Mouse (Mus musculus) right cerebral cortex, postnatal 4 days (tissue): ENCODE measurements around the gene Ttll11.

Experiments used
- DNase-seq: peaks from one replicate; pipeline ENCODE4 v3.0.0-alpha.2; 2022

Gene Ttll11

DNA sequence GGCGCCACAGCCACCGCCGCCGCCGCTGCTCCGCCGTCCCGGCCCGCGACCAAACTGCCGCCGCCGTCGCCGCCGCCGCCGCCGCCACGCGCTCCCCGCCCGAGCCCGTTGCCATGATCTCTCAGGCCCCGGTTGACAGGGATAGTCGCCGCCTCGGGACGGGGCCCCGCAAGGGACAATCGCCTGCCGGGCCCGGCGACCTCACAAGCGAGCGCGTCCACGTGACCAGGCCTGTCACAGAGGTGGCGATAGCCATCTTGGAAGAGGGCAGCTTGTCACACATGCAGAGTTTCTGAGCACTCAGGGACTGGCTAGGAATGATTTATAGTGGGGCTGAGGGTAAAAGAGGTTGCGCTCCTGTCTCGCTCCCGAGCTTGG lies at the start of gene Ttll11:
TSS of gene Ttll11 (minus strand) at position 270 of the 378 bp plus-strand sequence.
- DNase-seq = peak; percentile 86

DNA sequence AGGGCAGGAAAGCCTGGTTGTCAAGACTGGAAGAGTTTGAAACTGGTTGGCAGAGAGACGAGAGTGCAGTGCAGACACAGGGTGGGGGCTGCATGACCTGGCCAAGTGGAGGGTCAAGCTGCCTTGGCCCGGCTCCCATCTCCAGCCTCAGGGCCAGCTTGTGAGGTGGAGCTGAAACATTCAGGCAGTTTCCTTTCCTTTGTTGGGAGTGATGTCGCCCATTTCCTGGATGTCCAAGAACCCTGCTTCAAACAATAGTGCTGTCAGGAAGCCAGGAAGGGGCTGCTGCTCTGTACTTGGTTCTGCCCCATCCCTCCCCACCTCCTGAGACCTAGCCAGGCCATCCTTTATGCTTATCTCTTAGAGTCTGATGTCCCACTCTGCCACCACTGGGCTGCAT lies 43.6 kb upstream of the Ttll11 start:
- DNase-seq = no peak

DNA sequence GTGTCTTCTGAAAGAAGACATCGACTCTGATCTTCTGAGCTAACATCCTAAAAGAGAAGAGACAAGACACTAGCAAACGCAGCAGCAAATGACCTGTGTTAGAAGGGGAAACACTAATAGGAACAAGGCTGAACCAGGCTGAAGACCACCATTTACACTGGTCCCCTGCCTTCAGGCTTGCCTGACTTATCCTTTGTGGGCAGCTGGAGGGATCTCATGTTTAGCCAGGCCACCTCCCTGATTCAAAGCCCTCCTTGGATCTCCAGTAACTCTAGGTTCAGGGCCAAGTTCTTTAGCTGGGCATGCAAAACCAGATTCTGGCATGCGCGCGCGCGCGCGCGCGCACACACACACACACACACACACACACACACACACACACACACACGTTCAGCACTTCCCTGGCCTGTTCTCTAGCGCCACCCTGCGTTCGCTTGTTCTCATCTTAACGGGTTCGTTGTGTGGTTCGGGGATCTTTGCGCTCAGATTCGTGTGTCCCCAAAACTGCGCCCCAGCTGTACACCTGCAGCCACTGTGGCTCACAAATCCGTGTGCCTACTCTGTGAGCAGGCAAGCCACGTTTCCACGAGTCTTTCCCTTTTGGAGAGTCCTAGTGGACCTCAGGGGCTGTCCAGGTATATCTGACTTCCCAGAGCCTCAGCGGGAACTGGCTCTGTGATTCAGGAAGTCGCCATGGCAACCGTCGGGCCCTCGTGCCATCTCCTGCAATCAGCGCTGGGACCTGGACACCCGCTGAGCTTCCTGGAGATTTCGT lies 41.9 kb upstream of the Ttll11 start:
- DNase-seq = peak; percentile 99

DNA sequence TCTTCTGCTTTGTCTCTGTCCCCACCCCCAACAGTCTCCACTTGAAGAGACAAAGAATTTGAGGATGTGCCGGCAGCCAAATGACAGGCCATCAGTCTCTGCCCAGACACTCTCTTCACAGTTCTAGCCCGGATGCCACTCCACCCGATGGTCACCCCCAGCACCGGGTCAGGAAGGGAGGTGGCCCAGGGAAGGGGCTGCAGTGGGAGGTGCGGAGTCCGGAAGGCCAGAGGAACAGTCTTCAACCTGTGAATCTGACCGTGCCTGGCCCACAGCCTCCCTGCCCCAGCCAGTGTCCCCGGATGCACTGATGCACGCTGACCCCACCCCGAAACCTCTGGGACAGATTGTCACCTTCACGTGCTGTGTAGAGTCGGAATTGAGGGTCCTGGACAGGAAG lies 33.3 kb upstream of the Ttll11 start:
- DNase-seq = no peak

DNA sequence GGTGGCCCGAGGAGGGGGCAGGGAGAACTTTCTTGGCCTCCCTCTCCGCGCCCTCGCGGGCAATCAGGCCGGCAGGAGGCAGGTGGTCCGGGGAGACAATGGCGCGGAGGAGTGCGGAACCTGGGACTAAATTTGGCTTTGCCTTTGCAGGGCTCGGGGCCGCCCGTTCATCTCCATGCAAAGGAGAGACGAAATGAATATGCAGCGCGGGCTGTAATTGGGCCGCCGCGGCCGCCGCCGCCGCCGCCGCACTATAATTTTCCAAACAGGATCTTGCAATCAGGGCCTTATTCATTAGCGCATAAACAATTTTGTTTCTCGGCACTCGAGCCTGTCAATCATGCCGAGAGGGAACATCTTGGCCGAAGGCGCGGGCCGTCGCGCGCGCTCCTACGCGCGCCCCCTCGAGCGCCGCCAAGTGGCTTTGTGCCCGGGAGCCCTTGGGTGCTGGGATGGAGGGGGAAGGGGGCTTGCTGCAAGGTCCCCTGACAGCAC lies 31.7 kb upstream of the Ttll11 start:
- DNase-seq = peak; percentile 66

DNA sequence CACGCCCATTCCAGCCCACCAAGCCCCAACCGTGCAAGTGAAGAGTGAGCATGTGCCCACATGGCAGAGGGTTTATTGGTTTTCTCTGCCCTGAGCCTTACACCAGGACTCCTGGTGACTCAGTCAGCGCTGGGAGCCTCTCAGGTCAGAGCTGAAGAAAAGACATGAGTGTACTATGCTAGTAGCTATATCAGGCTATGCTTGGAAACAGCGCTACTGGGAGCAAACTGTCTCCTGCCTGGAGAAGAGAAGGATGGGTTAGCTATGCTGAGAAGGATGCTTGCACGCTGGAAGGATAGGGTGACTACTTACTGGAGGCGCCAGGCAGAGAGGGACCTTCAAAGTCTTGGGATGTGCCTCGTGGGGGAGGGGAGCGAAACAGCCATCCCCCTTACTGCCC lies 30.9 kb upstream of the Ttll11 start:
- no peak for DNase-seq

DNA sequence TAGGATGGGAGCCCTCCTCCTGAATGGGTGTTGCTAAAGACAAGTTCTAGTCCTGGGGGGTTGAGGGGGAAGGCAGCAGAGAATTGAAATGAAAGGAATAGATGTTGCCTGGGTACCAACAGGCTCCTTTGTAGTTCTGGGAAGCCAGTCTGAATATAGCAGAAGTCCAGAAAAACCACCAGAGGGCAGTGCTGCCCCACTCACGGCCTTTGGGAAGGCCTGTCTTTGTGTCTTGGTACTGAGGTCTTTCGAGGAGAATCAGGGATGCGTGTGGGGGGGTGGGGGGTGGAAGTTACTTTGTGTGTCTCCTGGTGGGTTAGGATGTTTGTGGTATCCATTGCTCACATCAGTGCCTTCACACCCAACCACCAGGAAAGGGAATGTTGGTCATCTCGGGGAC lies 29.7 kb upstream of the Ttll11 start:
- DNase-seq = peak; percentile 78

DNA sequence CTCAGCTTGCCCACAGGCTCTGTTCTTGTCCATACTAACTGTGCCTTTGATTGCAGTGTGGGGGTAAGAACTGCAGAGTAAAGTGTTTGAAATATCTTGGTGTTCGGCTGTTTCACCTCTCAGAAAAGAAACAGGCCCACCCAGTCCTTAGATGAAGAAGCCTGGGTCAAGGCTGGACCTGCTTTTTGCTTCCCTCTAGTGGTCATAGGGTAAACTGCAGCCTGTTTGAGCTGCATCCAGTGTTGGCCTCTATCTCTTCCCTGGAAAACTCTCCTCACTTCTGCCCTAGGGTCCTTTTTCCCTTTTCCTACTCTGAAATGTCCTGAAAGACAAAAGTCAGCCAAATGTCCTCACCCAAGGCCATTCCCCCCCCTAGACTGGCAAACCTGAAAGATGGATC lies 28.4 kb upstream of the Ttll11 start:
- peak; percentile 40 for DNase-seq

DNA sequence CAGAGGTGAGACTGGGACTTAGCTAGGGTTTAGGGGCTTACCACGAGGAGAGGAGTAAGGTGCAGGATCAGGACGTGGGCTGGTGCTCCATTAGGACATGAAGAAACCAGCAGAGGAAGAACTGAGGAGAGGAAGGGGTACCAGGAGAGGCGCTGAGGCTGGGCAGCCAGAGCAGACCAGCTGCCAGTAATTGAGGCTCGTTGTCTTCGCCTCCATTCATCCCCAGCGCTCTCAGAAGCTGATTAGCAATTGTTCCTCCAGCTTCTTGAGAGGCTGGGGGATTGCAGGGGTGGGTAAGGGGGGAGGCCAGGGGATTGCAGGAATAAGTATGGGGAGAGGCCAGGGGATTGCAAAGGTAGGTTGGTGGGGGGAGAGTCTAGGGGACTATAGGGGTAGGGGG lies 22.5 kb upstream of the Ttll11 start:
- DNase-seq = no peak

DNA sequence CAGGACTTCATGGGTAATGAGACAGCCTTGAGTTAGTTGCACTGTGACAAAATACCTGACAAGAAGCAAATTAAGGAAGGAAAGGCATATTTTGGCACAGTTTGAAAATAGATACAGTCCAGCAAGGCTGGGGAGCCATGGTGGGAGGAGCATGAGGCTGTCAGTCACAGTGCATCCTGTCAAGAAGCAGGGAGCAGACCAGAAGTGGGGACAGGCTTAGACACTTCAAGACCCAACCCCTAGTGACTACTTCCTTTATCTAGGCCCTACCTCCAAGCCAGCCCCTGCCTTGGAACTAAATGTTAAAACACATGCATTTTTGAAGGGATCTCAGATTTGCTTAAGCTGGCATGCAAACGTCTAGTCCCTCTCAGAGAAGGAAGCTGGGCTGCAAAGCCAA lies 20.7 kb upstream of the Ttll11 start:
- DNase-seq = no peak

DNA sequence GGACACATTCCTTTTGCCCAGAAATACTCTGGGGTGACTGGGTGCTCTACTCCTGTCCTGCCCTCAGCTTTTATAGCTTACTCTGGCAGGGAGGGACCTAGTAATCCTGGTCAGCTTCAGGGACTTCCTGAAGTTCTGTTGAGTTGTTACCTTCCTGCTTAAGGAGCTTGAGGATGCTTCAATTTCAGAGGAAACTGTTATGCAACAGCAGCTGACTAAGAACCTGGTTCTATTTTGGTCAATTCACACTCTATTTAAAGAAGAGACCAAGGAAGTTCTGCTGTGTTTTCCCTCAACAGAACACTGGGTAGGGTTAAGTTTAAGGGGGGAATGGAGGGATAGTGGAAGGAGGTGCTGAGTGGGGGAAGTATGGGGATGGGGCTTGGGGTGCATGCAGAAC lies 19.5 kb upstream of the Ttll11 start:
- no peak for DNase-seq

DNA sequence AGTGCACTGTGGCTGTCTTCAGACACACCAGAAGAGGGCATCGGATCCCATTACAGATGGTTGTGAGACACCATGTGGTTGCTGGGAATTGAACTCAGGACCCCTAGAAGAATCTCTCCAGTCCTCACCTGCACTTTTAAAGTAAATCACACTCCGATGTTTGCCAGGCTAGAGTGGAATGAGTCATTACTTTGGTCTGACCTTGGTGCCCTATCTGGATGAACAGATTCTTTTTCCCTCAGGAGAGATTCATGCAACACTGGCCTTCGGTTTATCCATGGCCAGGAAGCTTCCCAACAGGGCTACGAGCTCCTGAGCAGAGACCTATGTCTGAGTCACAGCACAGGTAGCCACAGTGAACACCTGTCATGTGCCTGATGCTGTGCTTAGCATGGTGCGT lies 18.7 kb upstream of the Ttll11 start:
- no peak for DNase-seq

DNA sequence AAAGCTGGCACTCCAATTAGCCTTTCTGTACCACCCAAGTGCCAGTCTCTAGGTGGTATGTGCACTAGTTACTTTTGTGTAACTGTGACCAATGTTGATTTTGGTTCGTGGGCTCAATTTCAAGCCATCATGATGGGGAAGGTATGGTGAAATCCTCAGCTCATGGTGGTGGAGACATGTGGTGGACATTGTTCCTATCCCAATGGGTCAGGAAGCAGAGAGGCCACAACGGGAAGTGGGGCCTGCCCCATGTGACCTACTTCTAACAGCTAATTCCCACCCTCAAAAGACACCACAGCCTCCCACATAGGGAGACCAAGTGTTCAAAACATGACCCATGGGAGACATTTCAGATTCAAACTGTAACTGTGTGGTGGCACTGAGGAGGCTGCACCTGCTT lies 17.0 kb upstream of the Ttll11 start:
- DNase-seq = no peak

DNA sequence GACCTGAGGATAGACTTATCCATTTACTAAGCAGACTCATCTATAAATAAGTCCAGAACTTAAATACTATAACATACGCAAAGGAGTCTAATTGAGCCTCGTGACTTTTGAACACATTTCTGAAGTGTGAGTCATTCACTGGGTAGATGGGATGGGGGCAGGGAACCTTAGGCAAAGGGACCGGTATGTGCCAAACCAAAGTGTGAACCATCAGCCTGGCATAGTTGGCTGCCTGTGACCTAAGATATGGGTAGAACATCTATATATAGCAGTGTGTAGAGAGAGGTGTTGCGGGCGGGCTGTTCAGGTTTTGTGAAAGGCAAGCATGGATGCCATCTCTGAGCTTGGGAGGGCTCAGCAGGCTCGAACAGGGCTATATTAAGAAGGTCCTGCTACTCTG lies 14.6 kb upstream of the Ttll11 start:
- no peak for DNase-seq

DNA sequence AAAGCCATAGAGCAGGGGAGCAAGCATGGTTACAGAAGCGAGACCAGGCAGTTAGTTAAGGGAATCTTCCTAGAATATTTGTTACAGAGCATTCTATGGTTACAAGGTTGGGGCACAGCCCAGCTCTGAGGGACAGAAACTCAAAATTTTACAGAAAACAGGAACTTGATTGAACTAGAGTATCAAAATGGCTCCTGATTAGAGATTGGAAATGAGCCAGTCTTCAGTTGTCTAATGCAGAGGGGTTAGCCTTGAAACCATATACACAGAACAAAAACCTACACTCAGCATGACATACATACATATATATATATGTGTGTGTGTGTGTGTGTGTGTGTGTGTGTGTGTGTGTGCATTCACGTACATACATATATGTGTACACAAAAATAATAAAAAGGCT lies 13.8 kb upstream of the Ttll11 start:
- DNase-seq = no peak

DNA sequence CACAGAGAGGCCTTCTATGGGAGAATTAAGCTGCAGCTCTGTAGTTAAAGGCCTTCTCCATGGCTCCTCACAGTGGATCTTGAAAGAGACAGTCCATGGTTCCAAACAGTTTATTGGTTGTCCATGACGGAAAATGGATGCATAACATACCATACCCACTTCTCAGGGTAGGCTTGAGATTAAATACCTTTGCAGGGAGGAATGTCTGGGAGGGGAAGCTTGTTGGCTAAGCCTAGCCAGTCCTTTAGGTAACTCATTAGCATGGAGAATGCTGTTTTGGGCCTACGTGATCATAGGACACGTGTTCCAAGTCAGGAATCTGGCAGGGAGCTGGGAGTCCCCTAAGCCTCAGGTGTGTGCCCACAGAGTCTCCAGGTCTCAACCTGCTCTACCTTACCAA lies 12.5 kb upstream of the Ttll11 start:
- DNase-seq = no peak

DNA sequence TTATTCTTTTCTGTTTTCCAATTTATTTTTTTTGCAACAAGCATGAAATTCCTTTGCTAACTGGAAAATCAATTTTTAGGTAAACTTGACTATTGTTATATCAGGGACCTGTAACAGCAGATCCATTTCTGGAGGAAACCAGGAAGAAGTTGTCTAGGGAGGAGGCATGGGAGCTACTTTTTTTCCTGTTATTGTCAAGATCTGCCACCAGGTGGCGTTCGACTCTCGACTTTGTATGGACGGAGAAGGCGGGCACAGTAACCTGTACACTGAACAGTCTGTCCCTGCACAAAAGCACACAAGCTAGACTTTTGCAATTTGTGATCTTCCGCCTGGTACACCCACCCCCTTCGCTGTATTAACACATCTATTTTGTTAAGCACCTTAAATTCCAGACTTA lies 4.2 kb upstream of the Ttll11 start:
- DNase-seq = peak; percentile 72

DNA sequence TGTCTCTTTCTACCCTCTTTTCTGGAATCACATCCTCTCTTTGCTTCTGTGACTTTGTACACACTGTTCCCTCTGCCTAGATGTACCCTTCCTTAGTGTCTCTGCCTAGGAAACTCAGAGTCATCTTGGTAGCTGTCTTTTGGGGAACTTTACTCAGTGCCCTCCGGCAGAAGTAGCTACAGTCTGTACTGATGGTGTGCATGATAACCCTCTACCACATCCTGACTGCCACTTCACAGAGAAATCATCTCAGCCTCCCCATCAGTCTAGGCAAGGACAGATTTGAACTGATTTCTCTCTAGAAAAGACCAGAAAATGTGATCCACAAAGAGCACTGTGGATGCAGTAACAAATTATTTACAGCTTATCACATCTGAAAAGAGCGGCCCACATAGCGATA lies 2.2 kb upstream of the Ttll11 start:
- DNase-seq = no peak

DNA sequence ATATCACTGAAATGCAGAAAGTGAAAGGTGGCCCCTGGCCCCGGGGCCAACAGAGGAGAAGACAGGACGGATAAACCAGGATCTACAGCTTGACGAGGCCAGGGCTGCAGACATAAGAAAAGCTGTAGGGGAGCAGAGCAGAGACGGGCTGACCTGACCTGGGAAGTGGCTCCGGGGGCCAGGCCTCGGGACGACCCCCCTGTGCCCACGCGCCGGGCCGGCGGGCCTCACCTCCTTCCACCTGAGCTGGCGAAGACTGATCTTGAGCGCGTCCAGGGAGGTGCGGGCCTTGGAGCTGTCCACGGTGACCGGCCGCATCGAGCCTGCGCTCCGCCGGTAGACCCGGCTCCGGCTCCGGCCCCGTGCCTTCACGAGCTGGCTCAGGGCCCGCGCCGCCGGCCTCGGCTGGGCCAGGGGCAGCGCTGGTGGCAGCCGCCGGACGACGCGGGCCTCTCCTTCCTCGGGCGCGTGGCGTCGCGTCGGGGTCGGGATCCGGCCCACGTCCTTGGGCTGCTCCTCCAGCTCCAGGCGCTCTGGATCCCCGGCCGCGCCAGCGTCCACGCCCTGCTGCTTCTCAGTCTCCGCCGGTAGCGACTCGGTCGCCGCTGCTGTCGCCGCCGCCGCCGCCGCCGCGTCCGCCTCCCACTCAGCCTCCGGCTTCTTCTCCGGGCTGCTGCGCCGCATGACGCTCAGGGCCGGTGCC lies 621 bp downstream of the Ttll11 start:
- DNase-seq = peak; percentile 52

DNA sequence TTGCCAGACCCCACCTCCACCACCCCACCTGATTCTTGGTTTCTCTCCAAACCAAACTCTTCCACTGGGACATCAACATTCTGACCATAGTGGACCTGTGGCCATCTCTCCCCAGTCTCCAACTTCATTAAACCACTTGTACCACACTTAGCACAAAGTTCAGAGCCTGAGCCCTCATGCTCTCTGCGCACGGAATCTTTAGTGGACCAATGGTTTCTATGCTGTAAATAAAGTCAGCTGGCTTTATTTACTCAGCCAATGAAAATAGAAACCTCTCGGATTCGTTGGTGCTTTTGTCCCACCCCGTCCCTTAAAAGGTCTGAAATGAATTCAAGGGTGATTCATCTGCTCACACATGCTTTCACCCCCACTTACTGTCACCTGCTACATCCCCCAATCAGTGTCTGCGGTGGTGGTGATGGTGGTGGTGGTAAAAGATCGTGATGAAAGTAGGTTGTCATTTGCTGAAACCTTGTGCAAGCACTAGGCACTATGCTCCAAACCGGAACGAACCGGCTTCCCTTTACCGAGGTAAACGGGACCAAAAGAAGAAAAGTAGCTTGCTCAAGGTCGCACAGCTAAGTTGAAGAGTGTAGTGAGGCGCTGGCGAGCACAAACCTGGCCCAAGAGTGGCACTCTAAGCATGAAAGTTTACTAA lies 1.3 kb downstream of the Ttll11 start:
- DNase-seq = no peak

DNA sequence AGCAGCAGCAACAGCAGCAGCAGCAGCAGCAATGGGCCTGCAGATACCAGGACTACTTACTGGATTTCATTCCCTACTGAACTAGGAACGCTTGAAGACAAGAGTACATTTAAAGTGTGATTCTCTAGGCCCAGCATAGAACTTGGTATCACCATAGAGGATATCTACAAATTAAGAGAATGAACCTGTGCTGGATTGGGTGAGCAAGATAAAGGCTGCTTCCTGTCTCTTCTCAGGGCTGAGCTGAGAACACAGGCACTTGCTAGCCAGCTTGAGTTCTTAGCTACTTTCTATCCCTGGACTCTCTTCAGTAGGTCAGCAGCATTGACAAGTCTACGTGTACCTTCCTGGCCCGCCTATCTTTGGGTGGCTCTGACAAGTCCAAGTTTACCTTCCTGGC lies 2.0 kb downstream of the Ttll11 start:
- DNase-seq = no peak

DNA sequence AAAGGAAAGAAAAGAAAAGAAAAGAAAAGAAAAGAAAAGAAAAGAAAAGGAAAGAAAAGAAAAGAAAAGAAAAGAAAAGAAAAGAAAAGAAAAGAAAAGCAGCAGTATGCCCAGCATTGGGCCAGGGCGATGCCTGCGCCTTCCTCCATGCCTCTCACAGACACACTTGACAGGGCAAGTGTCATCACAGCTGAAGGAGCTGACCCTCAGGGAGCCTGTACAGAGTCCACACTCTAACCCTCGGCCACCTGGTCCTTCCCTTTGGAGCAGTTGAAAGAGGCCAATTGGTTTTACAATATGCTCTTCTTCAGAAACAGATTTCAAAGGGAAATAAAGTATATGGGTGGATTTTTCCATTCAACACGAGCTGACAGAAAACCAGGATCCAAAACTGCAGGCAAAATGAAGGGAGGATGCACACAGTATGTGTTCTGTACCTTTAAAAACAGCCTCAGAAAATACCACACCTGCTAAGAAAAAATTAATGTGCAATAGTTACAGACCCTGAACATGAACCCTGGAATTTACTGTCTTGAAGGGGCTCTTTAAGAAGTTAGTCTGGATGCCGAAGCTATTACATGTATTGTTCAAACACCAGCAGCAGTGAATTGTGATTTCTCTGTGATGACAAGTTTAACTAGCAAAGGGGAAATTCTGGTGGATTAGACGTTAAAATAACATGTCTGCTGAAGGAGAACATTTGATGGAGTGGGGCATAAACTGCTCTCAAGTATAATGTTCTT lies 7.3 kb downstream of the Ttll11 start:
- no peak for DNase-seq

DNA sequence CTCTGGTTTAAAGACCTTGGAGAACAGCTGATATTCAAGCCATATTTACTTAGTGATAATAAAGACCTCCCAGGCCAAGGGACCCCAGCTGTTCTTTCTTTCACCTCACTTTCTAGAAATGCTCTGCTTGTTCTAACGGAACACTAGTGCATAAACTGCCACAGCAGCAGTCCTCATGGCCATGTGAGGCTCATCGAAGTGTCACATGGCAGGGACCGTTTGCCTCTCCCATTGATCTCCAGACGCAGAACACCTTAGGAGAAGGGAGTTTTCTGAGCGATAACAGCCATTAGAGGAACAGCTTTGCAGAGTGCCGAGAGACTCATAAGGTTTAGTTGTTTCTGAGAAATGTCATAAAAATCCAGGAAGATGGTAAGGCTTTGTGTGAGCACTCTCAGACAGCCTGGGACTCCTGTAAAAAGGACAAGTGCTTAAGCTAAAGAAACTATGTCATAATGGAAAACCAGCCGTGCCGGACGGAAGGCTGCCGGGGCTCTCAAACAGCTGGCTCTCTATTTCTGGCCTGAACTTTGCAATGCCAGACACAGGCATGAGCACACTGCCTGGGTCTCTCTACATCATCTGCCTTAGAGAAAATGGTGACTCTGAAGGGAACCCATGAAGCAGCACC lies 13.7 kb downstream of the Ttll11 start:
- DNase-seq = no peak
